Mouse (Mus musculus) myocyte (in vitro differentiated cells): Measurements from ENCODE around the gene Ppp2ca.

Experiments
- CEBPB ChIP-seq: IDR thresholded peaks from 2 replicates; pipeline ENCODE4 v1.6.1; 2011; ENCODE audit warnings: mild to moderate bottlenecking, moderate library complexity; ENCODE audit not compliant: poor library complexity, insufficient read depth, severe bottlenecking
- E2F4 ChIP-seq: IDR thresholded peaks from one replicate; pipeline ENCODE4 v1.6.1; 2011; ENCODE audit warnings: mild to moderate bottlenecking, control low read depth, moderate library complexity; ENCODE audit not compliant: insufficient read depth
- MAX ChIP-seq: IDR thresholded peaks from one replicate; pipeline ENCODE4 v1.6.1; 2011; ENCODE audit warnings: low read depth, mild to moderate bottlenecking, control low read depth
- MYOD1 ChIP-seq, 3 experiments: IDR thresholded peaks; one replicate each; pipeline ENCODE4 v1.6.1; 2011; ENCODE audit warnings: control low read depth in 2 of 3, low read depth in 2 of 3, mild to moderate bottlenecking in 2 of 3, moderate library complexity in 1 of 3; ENCODE audit not compliant: insufficient read length in 2 of 3, control insufficient read depth in 1 of 3
- MYOG ChIP-seq, 3 experiments: IDR thresholded peaks; one replicate each; pipeline ENCODE4 v1.6.1; 2011; ENCODE audit warnings: control low read depth in 2 of 3, low read depth in 2 of 3, mild to moderate bottlenecking in 2 of 3; ENCODE audit not compliant: insufficient read length in 2 of 3, control insufficient read depth in 1 of 3, insufficient read depth in 1 of 3
- POLR2A ChIP-seq: IDR thresholded peaks from one replicate; pipeline ENCODE4 v1.6.1; 2011; ENCODE audit warnings: low read depth, mild to moderate bottlenecking, control low read depth, moderate library complexity; ENCODE audit not compliant: insufficient read length
- POLR2AphosphoS2 ChIP-seq: IDR thresholded peaks from one replicate; pipeline ENCODE4 v1.6.1; 2011; ENCODE audit warnings: low read depth, control low read depth; ENCODE audit not compliant: insufficient read length
- REST ChIP-seq: IDR thresholded peaks from one replicate; pipeline ENCODE4 v1.6.1; 2011; ENCODE audit warnings: mild to moderate bottlenecking, control low read depth, moderate library complexity; ENCODE audit not compliant: insufficient read depth, insufficient read length
- SRF ChIP-seq: IDR thresholded peaks from one replicate; pipeline ENCODE4 v1.6.1; 2011; ENCODE audit warnings: low read depth; ENCODE audit not compliant: control insufficient read depth, insufficient read length
- TCF12 ChIP-seq: IDR thresholded peaks from one replicate; pipeline ENCODE4 v1.6.1; 2011; ENCODE audit warnings: mild to moderate bottlenecking, control low read depth; ENCODE audit not compliant: poor library complexity, insufficient read depth, severe bottlenecking
- TCF3 ChIP-seq: IDR thresholded peaks from one replicate; pipeline ENCODE4 v1.6.1; 2011; ENCODE audit warnings: low read depth, control low read depth; ENCODE audit not compliant: insufficient read length
- USF1 ChIP-seq: IDR thresholded peaks from one replicate; pipeline ENCODE4 v1.6.1; 2011; ENCODE audit warnings: low read depth, mild to moderate bottlenecking, control low read depth, moderate library complexity

- TF ChIP-seq POLR2A (no peak), USF1 (no peak), MAX (no peak), TCF12 (peak; percentile 12), MYOD1 (IDR thresholded peaks at IDR 0.05; ENCODE audit: control insufficient read depth in 1 of 3, insufficient read length in 2 of 3, low read depth in 2 of 3) (peak; percentile 62 to 81 (median 80)), POLR2AphosphoS2 (no peak), CEBPB (no peak), MYOG (IDR thresholded peaks at IDR 0.05; ENCODE audit: control insufficient read depth in 1 of 3, insufficient read depth in 1 of 3, insufficient read length in 2 of 3, low read depth in 2 of 3) (peak in 2 of 3 experiments; percentile 12 to 75), E2F4 (no peak), REST (no peak), SRF (no peak), TCF3 (no peak)
Measured at GRCm38 (mm10) chr11:52073528-52074170, 24.8 kb upstream of the Ppp2ca start.
